Mouse (Mus musculus) common myeloid progenitor, adult 5-6 weeks (primary cell): Measurements from ENCODE around the gene Lrrc9. TPM values are rescaled to one million over a fixed set of nuclear protein-coding genes. Genes with fewer than 3 reads are reported as not detected.

ENCODE experiments used
- ATAC-seq: replicated peaks from 2 replicates; pipeline ENCODE4 v1.8.0; 2016; ENCODE audit warnings: low read depth, mild to moderate bottlenecking, moderate TSS enrichment, inconsistent platforms; ENCODE audit not compliant: poor library complexity, severe bottlenecking
- total RNA-seq: library from RNA; stranded (forward); fragments of 200-1000, 187-1606 nt; gene quantifications from 2 replicates; pipeline ENCODE4 v1.2.3, GENCODE M21; 2017

The Lrrc9 gene
- total RNA-seq, 1 experiment from 2014 or later = 2.1 TPM

DNA sequence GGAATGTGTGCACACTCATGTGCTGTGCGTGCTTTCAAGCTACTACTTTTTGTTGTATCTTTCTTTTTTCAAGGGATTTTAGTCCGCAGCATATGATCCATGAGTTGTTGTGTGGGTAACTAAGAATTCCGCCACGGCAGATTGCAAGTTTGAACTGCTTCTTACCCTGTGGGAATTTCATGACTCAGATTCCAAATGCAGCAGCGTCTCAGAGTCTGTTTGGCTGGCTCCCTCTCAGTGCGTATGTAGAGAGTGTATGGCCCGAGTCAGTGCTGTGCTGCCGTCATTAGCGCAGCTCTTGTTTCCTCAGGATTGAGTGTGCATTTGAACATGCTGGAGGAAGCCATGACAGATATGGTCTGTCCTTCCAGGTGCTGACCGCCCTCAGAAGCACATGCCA lies 96.9 kb downstream of the Lrrc9 start:
- ATAC-seq = no peak

DNA sequence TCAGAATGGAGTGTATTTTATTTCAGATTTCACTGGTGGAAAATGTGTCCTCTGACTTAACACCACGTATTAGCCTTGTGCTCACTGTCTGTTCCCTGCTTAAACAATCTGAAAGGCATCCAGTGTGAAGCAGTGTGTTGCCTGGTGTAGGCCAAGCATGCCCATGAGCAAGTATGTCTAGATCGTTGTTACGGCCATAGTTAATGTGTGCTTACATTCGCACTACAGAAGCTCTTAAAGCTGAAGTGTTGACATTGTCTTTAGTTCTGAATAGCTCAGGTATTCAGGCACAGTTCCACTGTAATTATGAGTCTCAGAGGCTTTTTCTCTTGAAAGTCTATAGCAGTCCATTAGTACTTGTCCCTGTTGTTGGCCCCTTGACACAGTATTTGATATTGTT lies 112.7 kb downstream of the Lrrc9 start:
- ATAC-seq = no peak

GRCm38 (mm10) chr12:72564281-72564795 lies 122.7 kb downstream of the Lrrc9 start:
- ATAC-seq = no peak

Other genes starting within 250 kb of the Lrrc9 start
- not detected in 2 replicates for gene Rtn1, start 32.8 kb upstream of the Lrrc9 start, total RNA-seq
- gene Pcnx4, start 94.5 kb downstream of the Lrrc9 start, total RNA-seq = 3.4 and 5.0 TPM in 2 replicates
- gene Gm4756, start 207.8 kb downstream of the Lrrc9 start, total RNA-seq = not detected in 2 replicates
- 23.2 and 29.0 TPM in 2 replicates for gene Dhrs7, start 223.0 kb downstream of the Lrrc9 start, total RNA-seq